Mouse (Mus musculus) heart, postnatal 0 days (tissue): ENCODE results near the gene Anxa11. TPM values are rescaled to one million over a fixed set of nuclear protein-coding genes. Genes with fewer than 3 reads are reported as not detected.
A peak's percentile ranks its signal among the peaks of the same experiment; 100 is the strongest.

Experiments used
- ATAC-seq: fragments of 200-750 bp; cut with Nextera tagmentation; 2 replicates; pipeline ENCODE4 v1.8.0; 2017; ENCODE audit warnings: low read depth, moderate number of reproducible peaks, moderate library complexity; ENCODE audit not compliant: insufficient read depth
- DNase-seq: peaks from one replicate; pipeline ENCODE4 v3.0.0-alpha.2; 2016; ENCODE audit warnings: low spot score
- H3K27ac ChIP-seq: fragments of 300-500 bp; sonication (generic); 2 replicates; pipeline ENCODE4 v1.5.1; 2014; ENCODE audit warnings: low read depth, mild to moderate bottlenecking
- H3K27me3 ChIP-seq: fragments of 300-500 bp; sonication (generic); 2 replicates; pipeline ENCODE4 v1.6.1; 2014; ENCODE audit warnings: low read length, mixed read lengths; ENCODE audit not compliant: control insufficient read depth, insufficient read depth
- H3K36me3 ChIP-seq: fragments of 300-500 bp; sonication (generic); replicated peaks from 2 replicates; pipeline ENCODE4 v1.6.1; 2014; ENCODE audit warnings: low read length, mixed read lengths; ENCODE audit not compliant: control insufficient read depth, insufficient read depth
- H3K4me1 ChIP-seq: fragments of 300-500 bp; sonication (generic); 2 replicates; pipeline ENCODE4 v1.6.1; 2014; ENCODE audit warnings: antibody characterized with exemption; ENCODE audit not compliant: control insufficient read depth, insufficient read depth
- H3K4me2 ChIP-seq: fragments of 300-500 bp; sonication (generic); 2 replicates; pipeline ENCODE4 v1.6.1; 2014; ENCODE audit warnings: low read depth, mild to moderate bottlenecking, low read length, moderate library complexity
- H3K4me3 ChIP-seq: fragments of 300-500 bp; sonication (generic); 2 replicates; pipeline ENCODE4 v1.5.1; 2014; ENCODE audit warnings: low read depth, low read length
- H3K9ac ChIP-seq: fragments of 300-500 bp; sonication (generic); replicated peaks from 2 replicates; pipeline ENCODE4 v1.6.1; 2014; ENCODE audit warnings: low read depth, low read length, mixed read lengths
- H3K9me3 ChIP-seq: fragments of 300-500 bp; sonication (generic); replicated peaks from 2 replicates; pipeline ENCODE4 v1.6.1; 2016; ENCODE audit warnings: low read length; ENCODE audit not compliant: control insufficient read depth
- CTCF ChIP-seq: IDR thresholded peaks from 2 replicates; pipeline ENCODE4 v1.5.1; 2016; ENCODE audit warnings: antibody characterized with exemption, control low read depth, low read depth
- EP300 ChIP-seq: IDR thresholded peaks from 2 replicates; pipeline ENCODE4 v1.6.1; 2016; ENCODE audit warnings: antibody characterized with exemption, low read depth
- WGBS: fragments of 180-500 bp; shearing (Covaris S2); extraction: QIAGEN DNeasy Blood & Tissue Kit; methylation state at CpG from one replicate; pipeline ENCODE4 v1.1.7; 2014; 5-methylcytosine and 5-hydroxymethylcytosine counted together
- polyA plus RNA-seq: library from polyadenylated mRNA; unstranded; fragments of >200 nt; fragmentation: Nextera tagmentation; extraction: Ambion mirVana; gene quantifications from 2 replicates; pipeline ENCODE4 v1.2.1, GENCODE M21; 2015
- total RNA-seq: library from RNA; depleted of rRNA; stranded (reverse); fragments of >200 nt; gene quantifications from 2 replicates; pipeline ENCODE4 v1.2.3, GENCODE M21; 2014; ENCODE audit warnings: low replicate concordance; rRNA removed

The Anxa11 gene
- total RNA-seq (21.1 and 46.2 TPM in 2 replicates), polyA plus RNA-seq (34.9 and 36.8 TPM in 2 replicates)

DNA sequence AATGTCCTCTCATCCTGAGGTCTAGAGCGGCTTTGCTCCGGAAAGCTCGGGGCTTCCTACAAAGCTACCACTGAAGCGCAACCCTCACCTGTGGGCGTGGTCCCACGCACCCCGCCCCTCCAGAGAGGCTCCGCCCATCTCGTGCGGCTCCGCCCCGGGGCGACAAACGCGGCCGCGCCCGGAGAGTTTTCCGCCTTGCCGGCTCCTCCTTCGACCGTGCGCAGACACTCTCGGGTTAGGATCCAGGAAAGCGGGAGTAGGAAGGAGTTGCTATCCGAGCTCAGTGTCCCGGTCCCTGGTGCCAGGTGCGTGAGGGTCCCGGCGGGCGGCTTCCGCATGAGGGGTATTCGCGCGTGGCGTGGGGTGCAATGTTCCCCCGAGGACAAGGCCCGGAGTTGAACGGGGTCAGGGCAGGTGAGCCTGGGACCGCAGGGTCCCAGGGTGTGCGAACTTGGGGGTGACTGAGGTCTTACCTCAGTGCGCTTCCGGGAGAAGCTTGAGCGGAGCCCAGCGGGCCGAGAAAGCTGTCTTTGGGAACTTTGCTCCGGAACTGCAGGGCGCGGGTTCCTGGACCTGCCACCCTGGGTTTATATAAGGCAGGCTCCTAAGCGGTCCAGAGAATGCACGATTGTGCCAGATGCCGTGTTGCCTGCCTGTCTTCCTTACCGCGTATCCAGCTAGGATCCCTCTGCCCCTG, at the start of gene Anxa11:
TSS of gene Anxa11 (plus strand) at position 166 of the 697 bp plus-strand sequence.
- Histone ChIP-seq H3K36me3 (no peaks in the 10 kb centered on the region), H3K27me3 (no peaks in the 10 kb centered on the region), H3K9me3 (no peaks in the 10 kb centered on the region), H3K27ac (peak within 1 kb of the TSS; percentile 76), H3K4me3 (peak within 1 kb of the TSS; percentile 79), H3K4me1 (peaks cover 20% of the 10 kb centered on the region), H3K9ac (peak within 1 kb of the TSS; percentile 77), H3K4me2 (peak within 1 kb of the TSS; percentile 84)
- WGBS: under 1% methylated on average over 54 of the region's 54 CpGs
- no peak for TF ChIP-seq CTCF
- TF ChIP-seq EP300: 0 out of 2 replicates have a peak, but pooled peaks have one; percentile 33
- peak; percentile 93 for ATAC-seq
- peak; percentile 62 for DNase-seq

DNA sequence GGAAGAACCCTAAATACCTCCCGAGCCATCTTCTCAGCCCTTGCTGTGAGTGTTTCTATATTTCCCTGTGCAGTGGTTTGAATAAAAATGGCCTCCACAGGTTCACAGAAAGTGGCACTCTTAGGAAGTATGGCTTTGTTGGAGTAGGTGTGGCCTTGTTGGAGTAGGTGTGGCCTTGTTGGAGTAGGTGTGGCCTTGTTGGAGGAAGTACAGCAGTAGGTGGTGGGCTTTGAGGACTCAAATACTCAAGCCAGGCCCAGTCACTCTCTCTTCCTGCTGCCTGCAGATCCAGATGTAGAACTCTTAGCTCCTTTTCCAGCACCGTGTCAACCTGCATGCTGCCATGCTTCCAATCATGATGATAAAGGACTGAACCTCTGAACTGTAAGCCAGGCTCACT, 47.6 kb upstream of the Anxa11 start:
- Histone ChIP-seq H3K27ac (no peak overlapping the region), H3K4me3 (no peak overlapping the region), H3K27me3 (no peaks in the 10 kb centered on the region), H3K4me1 (no peaks in the 10 kb centered on the region; the same call in 1 of the 2 replicates), H3K9me3 (no peaks in the 10 kb centered on the region), H3K9ac (no peak overlapping the region), H3K4me2 (no peak overlapping the region), H3K36me3 (no peaks in the 10 kb centered on the region)
- DNase-seq (no peak), ATAC-seq (no peak)
- TF ChIP-seq CTCF (no peak), EP300 (no peak)
- 96% methylated on average over 2 of the region's 2 CpGs for WGBS

DNA sequence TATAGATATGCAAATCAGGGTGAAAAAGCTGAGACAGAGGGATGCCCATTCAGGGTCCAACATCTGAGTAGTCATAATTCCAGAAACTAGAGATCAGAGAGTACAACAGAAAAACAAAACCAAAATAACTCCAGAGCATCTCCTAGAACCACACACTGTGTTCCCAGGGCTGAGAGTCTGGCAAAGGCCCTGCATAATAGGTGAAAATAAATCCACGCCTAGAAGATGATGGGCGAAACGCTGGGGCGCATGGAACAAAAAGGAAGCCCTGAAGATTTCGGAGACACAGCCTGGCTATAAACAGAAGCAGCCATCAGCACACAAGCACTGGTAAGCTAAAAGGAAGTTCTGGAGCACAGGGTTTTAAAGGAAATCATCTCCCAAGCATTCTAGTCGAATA, 46.9 kb upstream of the Anxa11 start:
- H3K4me2 ChIP-seq: peak overlapping the region; percentile 37; the same call in 1 of the 2 replicates
- 0 out of 2 replicates have a peak overlapping the region, but pooled peaks have one; percentile 20 for H3K9ac ChIP-seq
- peak overlapping the region; percentile 16; the same call in 1 of the 2 replicates for H3K4me3 ChIP-seq
- DNase-seq (no peak), ATAC-seq (no peak)
- no peaks in the 10 kb centered on the region; the same call in 1 of the 2 replicates for H3K4me1 ChIP-seq
- no peaks in the 10 kb centered on the region for H3K27me3 ChIP-seq
- H3K27ac ChIP-seq: peak overlapping the region; percentile 43
- WGBS: 62% methylated on average over 6 of the region's 6 CpGs
- no peaks in the 10 kb centered on the region for H3K36me3 ChIP-seq
- TF ChIP-seq CTCF (no peak), EP300 (no peak)
- no peaks in the 10 kb centered on the region for H3K9me3 ChIP-seq

DNA sequence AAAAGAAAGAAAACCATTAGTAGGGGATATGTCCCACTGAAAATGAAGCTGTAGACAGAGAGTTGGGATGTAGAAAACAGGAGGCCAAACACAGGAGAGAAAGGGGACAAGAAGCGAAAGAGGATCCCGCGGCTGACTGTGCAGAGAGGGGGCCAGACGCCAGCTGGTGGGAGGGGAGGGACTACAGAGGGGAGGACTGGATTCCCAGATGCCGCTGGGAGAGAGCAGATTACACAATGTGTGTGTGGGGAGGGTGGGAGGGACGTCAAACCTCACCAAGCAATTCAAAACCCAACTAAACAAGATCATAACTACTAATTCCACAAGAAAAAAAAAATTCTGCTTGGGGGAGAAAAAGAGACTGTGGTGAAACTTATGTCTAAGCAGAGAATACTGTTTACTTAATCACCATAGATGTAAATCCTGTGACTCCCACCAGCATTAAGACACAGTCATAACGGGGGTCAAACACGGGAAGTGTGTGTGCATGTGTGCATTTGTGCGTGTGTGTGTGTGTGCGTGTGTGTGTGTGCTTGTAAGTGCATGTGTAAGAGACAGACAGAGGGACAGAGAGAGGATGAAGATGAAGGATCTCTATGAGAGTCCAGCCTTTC, 46.3 kb upstream of the Anxa11 start:
- DNase-seq: peak; percentile 76
- Histone ChIP-seq H3K36me3 (no peaks in the 10 kb centered on the region), H3K9me3 (no peaks in the 10 kb centered on the region), H3K4me3 (peak overlapping the region; percentile 16; the same call in 1 of the 2 replicates), H3K27me3 (no peaks in the 10 kb centered on the region), H3K4me1 (no peaks in the 10 kb centered on the region; the same call in 1 of the 2 replicates), H3K27ac (peak overlapping the region; percentile 43; the same call in 1 of the 2 replicates), H3K4me2 (peak overlapping the region; percentile 37; the same call in 1 of the 2 replicates), H3K9ac (0 out of 2 replicates have a peak overlapping the region, but pooled peaks have one; percentile 20)
- 0 out of 2 replicates have a peak, but pooled peaks have one; percentile 63 for ATAC-seq
- TF ChIP-seq EP300: no peak
- no peak for TF ChIP-seq CTCF
- WGBS: 33% methylated on average over 10 of the region's 10 CpGs

DNA sequence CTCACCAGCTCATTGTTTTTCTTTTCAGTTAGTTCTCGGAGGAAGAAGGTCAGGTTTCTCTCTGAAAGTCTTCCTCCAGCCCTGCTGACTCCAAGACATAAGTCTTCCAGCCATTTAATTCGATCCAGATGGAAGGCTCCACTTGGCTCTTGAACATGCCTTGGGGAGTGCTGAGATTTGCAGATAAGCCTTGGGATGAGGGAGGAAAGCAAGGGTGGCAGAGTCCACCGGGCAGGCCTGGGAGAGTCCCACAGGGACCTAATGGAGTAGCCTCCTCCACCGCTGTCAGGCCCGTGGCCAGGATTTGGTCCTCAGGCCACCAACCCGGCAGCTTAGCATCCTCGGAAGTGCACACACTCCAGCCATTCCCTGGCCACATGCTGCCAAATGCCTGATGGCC, 45.3 kb upstream of the Anxa11 start:
- Histone ChIP-seq H3K4me2 (no peak overlapping the region), H3K4me3 (no peak overlapping the region), H3K27me3 (no peaks in the 10 kb centered on the region), H3K27ac (no peak overlapping the region), H3K36me3 (no peaks in the 10 kb centered on the region), H3K9ac (no peak overlapping the region), H3K4me1 (no peaks in the 10 kb centered on the region), H3K9me3 (no peaks in the 10 kb centered on the region)
- 74% methylated on average over 7 of the region's 7 CpGs for WGBS
- ATAC-seq (no peak), DNase-seq (no peak)
- TF ChIP-seq EP300: no peak
- TF ChIP-seq CTCF: no peak
